Mouse (Mus musculus): ENCODE measurements around the gene Doc2g.
"Not testable (repeated sequence)": the region's sequence is repeated elsewhere in the genome, so short reads cannot be mapped to it uniquely, and the experiment has no call there.

DNA sequence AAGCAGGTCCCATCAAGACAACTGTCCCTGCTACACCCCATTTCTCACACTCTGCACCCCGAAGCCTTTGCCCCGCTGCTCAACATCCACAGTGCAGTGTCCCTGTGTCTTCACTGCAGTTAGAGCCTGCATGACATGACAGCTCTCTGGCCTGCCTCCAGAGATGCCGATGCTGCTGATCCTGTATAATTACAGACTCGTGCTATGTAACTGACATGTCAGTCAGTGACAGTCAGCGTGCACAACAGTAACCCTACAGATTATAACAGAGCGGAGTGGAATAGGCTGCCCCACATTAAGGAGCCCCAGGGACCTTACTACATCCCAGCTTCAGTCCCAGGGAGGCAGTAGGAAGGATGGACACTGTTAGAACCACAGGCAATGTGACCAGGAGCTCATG lies 41.3 kb upstream of the Doc2g start:
- TF ChIP-seq CTCF, EP300 (IDR thresholded peaks at IDR 0.05): not testable (repeated sequence)
